Mouse (Mus musculus): ENCODE data around the gene Ankrd13d. TPM values are rescaled to one million over a fixed set of nuclear protein-coding genes. Genes with fewer than 3 reads are reported as not detected.

The Ankrd13d gene
- 2.0 and 2.4 TPM in 2 replicates for polyA plus RNA-seq (2012; rRNA removed)

GRCm38 (mm10) chr19:4282898-4283553, at the start of gene Ankrd13d:
Ankrd13d (minus strand) TSS chr19:4283137.
- peak; percentile 24 for DNase-seq (ENCODE audit: low read depth, low spot score)
- under 1% methylated on average over 48 of the region's 50 CpGs for WGBS

- WGBS = 0% methylated on average over 4 of the region's 4 CpGs
- no peak for DNase-seq (ENCODE audit: low read depth, low spot score)
Observed at GRCm38 (mm10) chr19:4332653-4333052, 49.7 kb upstream of the Ankrd13d start.

GRCm38 (mm10) chr19:4331273-4331672, 48.3 kb upstream of the Ankrd13d start:
- no peak for DNase-seq (ENCODE audit: low read depth, low spot score)
- 25% methylated on average over 3 of the region's 3 CpGs for WGBS

- 26% methylated on average over 2 of the region's 2 CpGs for WGBS
- DNase-seq (ENCODE audit: low read depth, low spot score) = no peak
Observed at GRCm38 (mm10) chr19:4330603-4331002, 47.7 kb upstream of the Ankrd13d start.

GRCm38 (mm10) chr19:4328737-4329304, 45.9 kb upstream of the Ankrd13d start:
- 88% methylated on average over 8 of the region's 8 CpGs for WGBS
- DNase-seq (ENCODE audit: low read depth, low spot score) = no peak

- DNase-seq (ENCODE audit: low read depth, low spot score) = no peak
- WGBS = 55% methylated on average over 1 of the region's 1 CpGs
Observed at GRCm38 (mm10) chr19:4326881-4327280, 43.9 kb upstream of the Ankrd13d start.

- DNase-seq (ENCODE audit: low read depth, low spot score) = no peak
Observed at GRCm38 (mm10) chr19:4326106-4326505, 43.2 kb upstream of the Ankrd13d start.

GRCm38 (mm10) chr19:4322134-4322533, 39.2 kb upstream of the Ankrd13d start:
- 93% methylated on average over 3 of the region's 3 CpGs for WGBS
- DNase-seq (ENCODE audit: low read depth, low spot score) = no peak

More at GRCm38 (mm10) chr19:4326106-4326505, 43.2 kb upstream of the Ankrd13d start:
- WGBS = 49% methylated on average over 3 of the region's 3 CpGs

- WGBS = 90% methylated on average over 1 of the region's 1 CpGs
- DNase-seq (ENCODE audit: low read depth, low spot score) = no peak
Observed at GRCm38 (mm10) chr19:4321622-4322021, 38.7 kb upstream of the Ankrd13d start.

- 71% methylated on average over 4 of the region's 4 CpGs for WGBS
Observed at GRCm38 (mm10) chr19:4319272-4319671, 36.3 kb upstream of the Ankrd13d start.

GRCm38 (mm10) chr19:4317181-4317580, 34.2 kb upstream of the Ankrd13d start:
- DNase-seq (ENCODE audit: low read depth, low spot score) = no peak
- WGBS = 75% methylated on average over 3 of the region's 3 CpGs

More at GRCm38 (mm10) chr19:4319272-4319671, 36.3 kb upstream of the Ankrd13d start:
- DNase-seq (ENCODE audit: low read depth, low spot score) = no peak

- DNase-seq (ENCODE audit: low read depth, low spot score) = peak; percentile 97
- WGBS = 15% methylated on average over 6 of the region's 6 CpGs
Observed at GRCm38 (mm10) chr19:4315223-4315944, 32.4 kb upstream of the Ankrd13d start.

- no peak for DNase-seq (ENCODE audit: low read depth, low spot score)
Observed at GRCm38 (mm10) chr19:4309776-4310185, 26.8 kb upstream of the Ankrd13d start.

GRCm38 (mm10) chr19:4309302-4309701, 26.4 kb upstream of the Ankrd13d start:
- no peak for DNase-seq (ENCODE audit: low read depth, low spot score)
- WGBS = 94% methylated on average over 4 of the region's 4 CpGs

- WGBS = 7% methylated on average over 42 of the region's 46 CpGs
- no peak for DNase-seq (ENCODE audit: low read depth, low spot score)
Observed at GRCm38 (mm10) chr19:4306190-4306577, 23.2 kb upstream of the Ankrd13d start, which contains the start of gene Grk2. Grk2 (minus strand) TSS chr19:4306222.

- no peak for DNase-seq (ENCODE audit: low read depth, low spot score)
- 1% methylated on average over 68 of the region's 68 CpGs for WGBS
Observed at GRCm38 (mm10) chr19:4305491-4306189, 22.7 kb upstream of the Ankrd13d start.

GRCm38 (mm10) chr19:4304871-4305321, 22.0 kb upstream of the Ankrd13d start:
- DNase-seq (ENCODE audit: low read depth, low spot score) = no peak
- 16% methylated on average over 4 of the region's 4 CpGs for WGBS

GRCm38 (mm10) chr19:4304251-4304821, 21.4 kb upstream of the Ankrd13d start:
- 70% methylated on average over 5 of the region's 5 CpGs for WGBS
- DNase-seq (ENCODE audit: low read depth, low spot score) = no peak

- WGBS = 79% methylated on average over 5 of the region's 5 CpGs
- no peak for DNase-seq (ENCODE audit: low read depth, low spot score)
Observed at GRCm38 (mm10) chr19:4303640-4303995, 20.7 kb upstream of the Ankrd13d start.
